Mouse (Mus musculus) forebrain, embryonic 13.5 days (tissue): ENCODE measurements around the gene 1700013G24Rik. TPM values are rescaled to one million over a fixed set of nuclear protein-coding genes. Genes with fewer than 3 reads are reported as not detected.

ENCODE experiments used
- ATAC-seq: fragments of 200-750 bp; cut with Nextera tagmentation; 2 replicates; pipeline ENCODE4 v1.8.0; 2017
- H3K27ac ChIP-seq: fragments of 300-500 bp; sonication (generic); 2 replicates; pipeline ENCODE4 v1.5.1; 2015; ENCODE audit warnings: inconsistent platforms, mild to moderate bottlenecking, moderate library complexity
- H3K27me3 ChIP-seq: fragments of 300-500 bp; sonication (generic); 2 replicates; pipeline ENCODE4 v1.6.1; 2015; ENCODE audit warnings: mild to moderate bottlenecking, inconsistent platforms
- H3K36me3 ChIP-seq: fragments of 300-500 bp; sonication (generic); 2 replicates; pipeline ENCODE4 v1.6.1; 2015; ENCODE audit warnings: mild to moderate bottlenecking, inconsistent platforms; ENCODE audit not compliant: poor library complexity, severe bottlenecking
- H3K4me1 ChIP-seq: fragments of 300-500 bp; sonication (generic); 2 replicates; pipeline ENCODE4 v1.6.1; 2015; ENCODE audit warnings: inconsistent platforms
- H3K4me2 ChIP-seq: fragments of 300-500 bp; sonication (generic); 2 replicates; pipeline ENCODE4 v1.6.1; 2015; ENCODE audit warnings: inconsistent platforms, mild to moderate bottlenecking, moderate library complexity
- H3K4me3 ChIP-seq: fragments of 300-500 bp; sonication (generic); 2 replicates; pipeline ENCODE4 v1.5.1; 2015; ENCODE audit warnings: mild to moderate bottlenecking, inconsistent platforms
- H3K9ac ChIP-seq: fragments of 300-500 bp; sonication (generic); 2 replicates; pipeline ENCODE4 v1.6.1; 2015; ENCODE audit warnings: mild to moderate bottlenecking, inconsistent platforms
- H3K9me3 ChIP-seq: fragments of 300-500 bp; sonication (generic); replicated peaks from 2 replicates; pipeline ENCODE4 v1.6.1; 2016; ENCODE audit warnings: inconsistent platforms
- WGBS: fragments of 180-500 bp; shearing (Covaris S2); methylation state at CpG from one replicate; pipeline ENCODE4 v1.1.7; 2015; 5-methylcytosine and 5-hydroxymethylcytosine counted together
- polyA plus RNA-seq: library from polyadenylated mRNA; unstranded; fragments of >200 nt; fragmentation: Nextera tagmentation; extraction: Ambion mirVana; gene quantifications from 2 replicates; pipeline ENCODE4 v1.2.1, GENCODE M21; 2015

The 1700013G24Rik gene
- polyA plus RNA-seq, 1 experiment from 2014 or later, result not detected

GRCm38 (mm10) chr4:137492563-137492962 is 39.5 kb downstream of the 1700013G24Rik start:
- H3K4me2 ChIP-seq, result no peak overlapping the region
- H3K27ac ChIP-seq, result no peak overlapping the region

GRCm38 (mm10) chr4:137493187-137493586 is 40.1 kb downstream of the 1700013G24Rik start:
- no peak overlapping the region for H3K9ac ChIP-seq
- no peak overlapping the region for H3K4me2 ChIP-seq
- H3K36me3 ChIP-seq, result no peaks in the 10 kb centered on the region
- no peaks in the 10 kb centered on the region for H3K27me3 ChIP-seq
- H3K4me3 ChIP-seq, result no peak overlapping the region
- H3K27ac ChIP-seq, result no peak overlapping the region
- WGBS, result 89% methylated on average over 4 of the region's 4 CpGs
- H3K9me3 ChIP-seq, result no peaks in the 10 kb centered on the region
- peaks cover 32% of the 10 kb centered on the region for H3K4me1 ChIP-seq
- no peak for ATAC-seq

More at GRCm38 (mm10) chr4:137492563-137492962, 39.5 kb downstream of the 1700013G24Rik start:
- H3K36me3 ChIP-seq, result no peaks in the 10 kb centered on the region
- ATAC-seq, result no peak
- H3K27me3 ChIP-seq, result no peaks in the 10 kb centered on the region
- no peak overlapping the region for H3K4me3 ChIP-seq
- 62% methylated on average over 11 of the region's 11 CpGs for WGBS
- H3K9ac ChIP-seq, result no peak overlapping the region
- no peaks in the 10 kb centered on the region for H3K9me3 ChIP-seq
- peaks cover 38% of the 10 kb centered on the region for H3K4me1 ChIP-seq

DNA sequence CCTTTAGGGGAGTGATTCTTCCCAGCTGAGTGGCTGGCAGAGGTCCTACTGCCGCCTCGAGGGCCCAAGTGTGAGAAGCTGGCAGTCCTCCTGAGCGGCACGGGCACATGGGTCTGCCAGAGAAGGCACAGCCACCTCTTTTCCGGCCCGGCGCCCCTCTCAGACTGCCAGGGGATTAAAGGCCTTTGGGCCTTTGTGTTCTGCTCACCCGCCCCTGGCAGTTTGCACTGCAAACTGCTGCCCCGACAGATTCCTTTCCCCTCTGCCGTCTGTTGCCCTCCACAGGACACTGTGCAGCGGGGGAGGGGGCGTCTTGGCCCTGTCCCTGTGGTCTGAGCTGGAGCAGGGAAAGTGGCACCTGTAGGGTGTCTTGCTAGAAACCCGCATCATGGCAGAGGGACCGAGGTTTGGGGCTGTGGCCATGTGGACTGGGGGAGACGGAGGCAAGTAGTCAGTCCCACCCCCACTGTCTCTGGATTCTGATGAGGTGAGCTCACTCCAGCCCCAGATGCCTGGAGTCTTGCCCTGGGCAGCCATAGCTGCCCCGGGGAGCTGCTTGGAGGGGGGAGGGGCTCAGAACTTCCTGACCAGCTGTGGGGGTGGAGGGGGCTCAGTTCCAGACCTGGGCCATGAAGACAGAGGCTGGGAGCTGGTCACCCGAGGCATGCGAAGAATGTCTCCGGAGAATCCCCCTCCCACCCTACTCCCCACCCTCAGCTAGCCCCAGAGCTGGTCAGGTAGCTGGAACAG is 41.8 kb downstream of the 1700013G24Rik start:
- ATAC-seq, result peak; percentile 65; the same call in 1 of the 2 replicates
- 7% methylated on average over 19 of the region's 19 CpGs for WGBS

DNA sequence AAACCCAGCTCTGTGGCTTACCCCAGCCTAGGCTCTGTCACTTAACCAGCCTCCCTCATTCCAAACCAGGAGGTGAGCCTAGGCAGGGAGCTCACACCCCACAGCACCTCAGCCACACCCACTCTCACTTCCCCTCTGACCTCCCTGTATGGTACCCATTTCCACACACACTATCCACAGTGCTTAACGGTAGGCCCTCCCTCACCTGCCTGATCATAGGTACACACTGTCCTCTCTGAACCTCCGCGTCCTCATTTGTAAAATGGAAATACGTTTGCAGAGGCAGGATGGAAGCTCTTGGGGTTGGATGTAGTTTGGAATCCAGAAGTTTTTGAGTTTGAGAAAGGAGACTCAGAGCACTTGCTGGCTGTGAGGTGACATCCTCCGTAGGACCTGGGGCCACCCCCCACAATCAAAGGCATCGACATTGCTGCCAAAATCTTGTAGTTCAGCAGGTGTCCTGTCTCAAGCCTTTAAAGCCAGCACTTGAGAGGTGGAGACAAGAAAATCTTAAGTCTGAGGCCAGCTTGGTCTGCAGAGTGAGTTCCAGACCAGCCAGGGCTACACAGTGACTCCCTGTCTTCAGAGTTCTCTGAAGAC is 42.5 kb downstream of the 1700013G24Rik start:
- H3K4me1 ChIP-seq, result peaks cover 16% of the 10 kb centered on the region
- no peak overlapping the region for H3K9ac ChIP-seq
- H3K9me3 ChIP-seq, result no peaks in the 10 kb centered on the region
- no peak overlapping the region for H3K4me2 ChIP-seq
- H3K4me3 ChIP-seq, result no peak overlapping the region
- no peaks in the 10 kb centered on the region for H3K36me3 ChIP-seq
- peak overlapping the region; percentile 59 for H3K27ac ChIP-seq
- 66% methylated on average over 6 of the region's 6 CpGs for WGBS
- no peak for ATAC-seq
- H3K27me3 ChIP-seq, result no peaks in the 10 kb centered on the region

More for the DNA sequence above, 41.8 kb downstream of the 1700013G24Rik start:
- H3K4me2 ChIP-seq, result peak overlapping the region; percentile 14; the same call in 1 of the 2 replicates
- H3K4me1 ChIP-seq, result peaks cover 16% of the 10 kb centered on the region
- no peaks in the 10 kb centered on the region for H3K27me3 ChIP-seq
- peak overlapping the region; percentile 59 for H3K27ac ChIP-seq
- H3K9ac ChIP-seq, result peak overlapping the region; percentile 26
- no peaks in the 10 kb centered on the region for H3K36me3 ChIP-seq
- no peaks in the 10 kb centered on the region for H3K9me3 ChIP-seq
- no peak overlapping the region for H3K4me3 ChIP-seq

DNA sequence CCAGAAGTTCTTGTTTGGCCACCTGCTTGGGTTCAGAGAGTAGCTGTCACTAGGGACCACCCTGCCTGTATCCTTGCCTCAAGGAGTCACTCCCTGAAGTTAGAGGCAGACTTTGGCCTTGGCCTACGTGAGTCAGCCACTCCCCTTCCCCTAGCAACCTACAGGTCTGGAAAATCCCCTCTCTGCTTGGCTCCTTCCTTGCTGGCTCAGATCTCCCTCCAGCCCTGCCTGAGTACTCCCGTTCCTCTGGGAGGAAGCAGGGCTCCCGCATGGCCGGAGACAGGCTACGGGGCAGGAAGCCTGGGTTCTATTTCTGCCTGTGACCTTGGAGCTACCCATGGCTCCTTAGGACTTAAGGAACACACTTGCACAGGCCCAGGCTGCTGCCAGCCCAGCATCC is 44.3 kb downstream of the 1700013G24Rik start:
- no peak overlapping the region for H3K4me3 ChIP-seq
- H3K27ac ChIP-seq, result no peak overlapping the region
- H3K9me3 ChIP-seq, result no peaks in the 10 kb centered on the region
- H3K27me3 ChIP-seq, result no peaks in the 10 kb centered on the region
- no peak for ATAC-seq
- H3K9ac ChIP-seq, result no peak overlapping the region
- H3K36me3 ChIP-seq, result 0 out of 2 replicates have a peak, but pooled peaks cover 4% of the 10 kb centered on the region
- 78% methylated on average over 5 of the region's 5 CpGs for WGBS
- no peak overlapping the region for H3K4me2 ChIP-seq
- H3K4me1 ChIP-seq, result peaks cover 16% of the 10 kb centered on the region

DNA sequence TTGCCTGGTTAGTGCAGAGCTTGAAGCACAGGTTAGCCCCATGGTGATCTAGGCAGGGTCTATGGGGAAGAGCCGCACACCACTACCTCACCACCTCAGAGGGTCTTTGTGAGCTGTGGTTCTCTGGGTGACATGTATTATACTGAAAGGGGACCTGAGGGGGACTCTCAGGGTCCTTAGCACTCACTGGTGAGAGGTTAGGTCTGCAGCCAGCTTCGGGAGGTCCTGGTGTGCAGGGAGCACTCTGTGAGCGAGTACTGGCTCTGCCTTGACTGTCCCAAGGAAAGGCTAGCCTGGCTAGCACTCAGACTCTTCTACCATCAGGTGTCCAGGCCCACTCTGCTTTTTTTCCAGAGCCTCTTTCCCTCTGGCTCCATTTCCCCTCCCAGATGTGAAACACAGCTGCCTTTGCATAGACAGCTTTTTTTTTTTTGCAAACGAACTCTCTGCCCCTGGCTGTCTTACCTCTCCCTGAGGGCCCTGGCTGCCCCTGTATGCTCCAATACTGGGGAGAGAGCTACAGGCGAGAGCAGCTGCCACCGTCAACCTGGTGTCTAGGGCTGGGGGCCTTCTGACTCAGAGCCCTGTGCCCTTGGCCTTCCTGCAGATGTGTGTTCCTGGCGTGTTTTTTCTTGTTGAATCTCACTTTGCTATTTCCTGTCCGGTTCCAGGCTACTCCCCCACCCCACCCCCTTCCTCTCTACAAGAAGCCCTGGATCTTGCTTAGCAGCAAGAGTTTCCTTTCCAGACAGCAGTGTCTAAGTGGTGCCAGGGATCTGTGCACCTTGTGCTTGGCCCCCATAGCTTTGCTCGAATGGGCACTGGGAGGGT is 45.0 kb downstream of the 1700013G24Rik start:
- Histone ChIP-seq H3K36me3 (0 out of 2 replicates have a peak, but pooled peaks cover 5% of the 10 kb centered on the region), H3K4me3 (no peak overlapping the region), H3K4me1 (peaks cover 16% of the 10 kb centered on the region), H3K9me3 (no peaks in the 10 kb centered on the region), H3K27me3 (no peaks in the 10 kb centered on the region), H3K4me2 (no peak overlapping the region), H3K9ac (no peak overlapping the region), H3K27ac (peak overlapping the region; percentile 59; the same call in 1 of the 2 replicates)
- no peak for ATAC-seq
- WGBS, result 75% methylated on average over 9 of the region's 9 CpGs

GRCm38 (mm10) chr4:137498882-137499583 is 45.9 kb downstream of the 1700013G24Rik start:
- H3K9ac ChIP-seq, result no peak overlapping the region
- H3K4me2 ChIP-seq, result no peak overlapping the region
- H3K36me3 ChIP-seq, result 0 out of 2 replicates have a peak, but pooled peaks cover 5% of the 10 kb centered on the region
- no peaks in the 10 kb centered on the region for H3K9me3 ChIP-seq
- H3K27me3 ChIP-seq, result no peaks in the 10 kb centered on the region
- no peak for ATAC-seq
- H3K4me3 ChIP-seq, result no peak overlapping the region
- no peak overlapping the region for H3K27ac ChIP-seq
- peaks cover 16% of the 10 kb centered on the region for H3K4me1 ChIP-seq
- 93% methylated on average over 9 of the region's 9 CpGs for WGBS

DNA sequence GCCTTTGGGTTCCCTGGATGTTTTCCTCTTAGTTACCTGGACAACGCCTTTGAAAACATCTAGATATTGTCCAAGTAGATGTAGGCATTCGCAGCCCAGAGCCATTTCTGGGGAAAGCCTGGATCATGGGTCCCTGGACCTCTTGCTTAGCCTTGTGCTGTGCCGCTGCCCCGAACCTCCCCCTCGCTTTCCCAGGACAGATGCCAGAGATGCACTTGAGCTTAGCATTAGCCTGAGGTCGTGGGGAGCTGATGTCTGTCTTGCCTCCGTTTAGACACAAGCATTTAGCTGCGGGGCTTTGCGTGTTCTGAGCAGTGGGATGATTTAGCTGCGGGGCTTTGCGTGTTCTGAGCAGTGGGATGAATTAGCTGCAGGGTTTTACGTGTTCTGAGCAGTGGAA is 47.1 kb downstream of the 1700013G24Rik start:
- 83% methylated on average over 12 of the region's 12 CpGs for WGBS
- H3K36me3 ChIP-seq, result 0 out of 2 replicates have a peak, but pooled peaks cover 5% of the 10 kb centered on the region

GRCm38 (mm10) chr4:137500953-137501352 is 47.9 kb downstream of the 1700013G24Rik start:
- WGBS, result 97% methylated on average over 5 of the region's 5 CpGs
- Histone ChIP-seq H3K4me3 (no peak overlapping the region), H3K9me3 (no peaks in the 10 kb centered on the region), H3K4me1 (no peaks in the 10 kb centered on the region), H3K4me2 (no peak overlapping the region), H3K27me3 (no peaks in the 10 kb centered on the region), H3K9ac (no peak overlapping the region), H3K36me3 (0 out of 2 replicates have a peak, but pooled peaks cover 5% of the 10 kb centered on the region), H3K27ac (no peak overlapping the region)
- ATAC-seq, result no peak

More for the DNA sequence above, 47.1 kb downstream of the 1700013G24Rik start:
- no peak overlapping the region for H3K4me2 ChIP-seq
- H3K9me3 ChIP-seq, result no peaks in the 10 kb centered on the region
- H3K4me3 ChIP-seq, result no peak overlapping the region
- H3K9ac ChIP-seq, result no peak overlapping the region
- no peak for ATAC-seq
- no peaks in the 10 kb centered on the region for H3K27me3 ChIP-seq
- peaks cover 6% of the 10 kb centered on the region for H3K4me1 ChIP-seq
- H3K27ac ChIP-seq, result no peak overlapping the region

GRCm38 (mm10) chr4:137502183-137502582 is 49.1 kb downstream of the 1700013G24Rik start:
- no peak for ATAC-seq
- Histone ChIP-seq H3K4me2 (no peak overlapping the region), H3K9me3 (no peaks in the 10 kb centered on the region), H3K27ac (no peak overlapping the region), H3K27me3 (no peaks in the 10 kb centered on the region), H3K36me3 (0 out of 2 replicates have a peak, but pooled peaks cover 5% of the 10 kb centered on the region), H3K9ac (no peak overlapping the region), H3K4me3 (no peak overlapping the region), H3K4me1 (no peaks in the 10 kb centered on the region)
- WGBS, result 89% methylated on average over 10 of the region's 10 CpGs

- Histone ChIP-seq H3K4me1 (no peaks in the 10 kb centered on the region), H3K9ac (no peak overlapping the region), H3K36me3 (0 out of 2 replicates have a peak, but pooled peaks cover 5% of the 10 kb centered on the region), H3K4me3 (no peak overlapping the region), H3K27ac (no peak overlapping the region), H3K9me3 (no peaks in the 10 kb centered on the region), H3K4me2 (no peak overlapping the region), H3K27me3 (no peaks in the 10 kb centered on the region)
- WGBS, result 82% methylated on average over 7 of the region's 7 CpGs
- no peak for ATAC-seq
These were observed 49.7 kb downstream of the 1700013G24Rik start for GRCm38 (mm10) chr4:137502801-137503200.
